Mouse (Mus musculus) layer of hippocampus, adult 9-10 months (tissue): ENCODE results near the gene Rbp7.

Experiments used
- DNase-seq: peaks from one replicate; pipeline ENCODE4 v3.0.0; 2022; ENCODE audit warnings: low spot score

The Rbp7 gene

GRCm38 (mm10) chr4:149405713-149406443, 48.9 kb downstream of the Rbp7 start:
- DNase-seq: no peak

- DNase-seq: no peak
These were observed 49.9 kb downstream of the Rbp7 start for GRCm38 (mm10) chr4:149404640-149405465.

DNA sequence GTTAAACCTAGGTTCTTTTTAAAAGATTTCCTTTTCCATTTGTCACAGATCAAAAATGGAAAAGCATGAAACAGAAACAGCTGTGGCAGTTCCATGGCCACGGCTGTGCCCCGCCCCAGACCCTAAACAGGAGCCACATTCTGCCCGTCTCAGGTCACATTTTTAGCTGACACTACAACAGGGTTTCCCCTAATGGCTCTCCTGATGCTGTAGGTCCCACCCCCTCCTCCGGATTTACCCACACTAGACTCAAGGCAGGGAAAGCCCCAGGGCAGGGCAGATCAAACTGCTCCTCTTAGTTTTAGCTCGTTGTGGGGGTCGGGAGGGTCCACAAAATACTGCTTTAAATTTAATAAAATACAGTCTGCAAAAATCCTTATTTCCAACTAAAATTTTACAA, 51.7 kb downstream of the Rbp7 start:
- no peak for DNase-seq

DNA sequence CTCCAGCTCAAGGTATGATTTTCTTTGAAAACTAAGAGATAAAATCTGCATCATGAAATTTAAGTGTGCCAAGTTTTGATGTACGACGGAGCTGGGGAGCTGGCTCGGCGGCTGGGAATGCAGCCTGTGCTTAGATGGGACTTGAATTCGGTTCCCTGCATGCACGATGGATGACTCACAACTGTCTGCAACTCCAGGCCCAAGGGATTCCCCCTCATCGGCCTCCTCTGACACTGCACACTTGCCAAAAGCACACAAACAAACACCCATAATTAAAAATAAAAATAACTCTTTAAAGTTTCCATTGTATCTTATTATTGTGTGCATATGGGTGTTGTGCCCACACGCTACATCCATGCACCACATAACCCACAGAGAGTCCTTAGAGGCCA, 53.2 kb downstream of the Rbp7 start:
- DNase-seq: no peak

DNA sequence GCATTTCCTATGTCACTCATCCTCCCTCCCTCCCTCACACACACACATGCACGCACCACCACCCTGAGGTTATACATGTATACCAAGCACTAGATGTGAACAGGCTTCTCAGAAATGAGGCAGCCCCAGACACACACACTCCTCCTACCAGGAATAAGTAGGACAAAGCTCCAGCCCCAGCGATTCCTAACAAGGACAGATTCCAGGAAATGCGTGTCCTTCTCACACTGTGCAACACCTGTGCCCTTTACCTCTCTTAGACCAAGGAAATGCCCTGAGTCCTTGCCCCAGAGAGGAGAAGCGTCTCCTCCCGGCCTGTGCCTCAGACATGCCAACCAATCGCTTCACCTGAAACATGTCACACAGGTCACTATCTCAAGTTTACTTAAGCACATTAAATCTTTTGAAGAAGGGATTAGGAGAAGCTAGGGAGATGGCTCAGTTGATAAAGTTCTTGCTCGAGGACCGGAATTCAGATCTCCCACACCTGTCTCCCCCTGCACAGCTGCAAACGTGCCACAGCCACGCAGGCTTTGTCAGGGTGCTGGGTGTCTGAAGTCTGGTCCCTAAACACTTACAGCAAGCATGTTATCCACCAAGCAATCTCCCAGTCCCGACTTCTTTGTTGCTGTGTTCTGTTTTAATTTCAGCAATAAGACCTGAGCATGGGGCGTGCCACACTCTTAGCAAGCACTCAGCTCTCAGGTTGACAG, 53.7 kb downstream of the Rbp7 start:
- DNase-seq: no peak
